Mouse (Mus musculus) testis, adult 2 months (tissue): ENCODE measurements around the gene Camkk1.

Source experiments
- CTCF ChIP-seq: fragments of 200-500 bp; IDR thresholded peaks from 2 replicates; pipeline ENCODE4 v1.5.1; 2012; ENCODE audit warnings: low read depth, mild to moderate bottlenecking, inconsistent platforms, low read length, moderate library complexity; ENCODE audit not compliant: control insufficient read depth, insufficient read depth, insufficient replicate concordance
- POLR2A ChIP-seq: fragments of 200-500 bp; IDR thresholded peaks from 2 replicates; pipeline ENCODE4 v1.6.1; 2012; ENCODE audit warnings: low read depth, mild to moderate bottlenecking, inconsistent platforms, low read length, moderate library complexity; ENCODE audit not compliant: control insufficient read depth

- TF ChIP-seq CTCF (no peak), POLR2A (no peak)
Measured at GRCm38 (mm10) chr11:73090283-73090682, 71.5 kb downstream of the Camkk1 start, which contains the start of gene Itgae.
